Mouse (Mus musculus): Measurements from ENCODE around the gene Gja1.

DNA sequence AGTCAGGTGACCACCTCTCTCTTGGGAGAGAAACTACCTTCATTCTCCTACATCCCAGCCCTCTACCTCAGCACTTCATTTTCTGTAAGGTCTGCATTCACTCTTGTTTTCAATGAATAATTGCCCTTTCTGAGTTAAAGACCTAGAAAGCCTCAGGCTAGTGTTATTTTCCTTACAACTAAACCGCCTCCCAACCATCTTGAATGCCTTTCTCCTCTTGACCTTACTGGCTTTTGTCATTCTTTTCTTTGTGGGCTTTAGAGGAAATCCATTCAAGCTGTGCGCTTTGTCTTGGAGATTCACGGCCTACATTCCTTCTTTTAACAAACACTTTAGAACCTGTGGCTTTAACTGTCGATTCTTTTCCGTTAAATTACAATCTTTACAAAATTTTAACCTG lies 3.0 kb upstream of the Gja1 start:
- TF ChIP-seq EP300 (IDR thresholded peaks at IDR 0.05) (no peak), CTCF (IDR thresholded peaks at IDR 0.05) (no peak)
